Mouse (Mus musculus) thymus, postnatal 25 days (tissue): ENCODE measurements around the gene Pabpn1l.
"Not testable (repeated sequence)": the region's sequence is repeated elsewhere in the genome, so short reads cannot be mapped to it uniquely, and the experiment has no call there.

ENCODE experiments used
- DNase-seq: peaks from one replicate; pipeline ENCODE4 v3.0.0; 2022

The Pabpn1l gene

DNA sequence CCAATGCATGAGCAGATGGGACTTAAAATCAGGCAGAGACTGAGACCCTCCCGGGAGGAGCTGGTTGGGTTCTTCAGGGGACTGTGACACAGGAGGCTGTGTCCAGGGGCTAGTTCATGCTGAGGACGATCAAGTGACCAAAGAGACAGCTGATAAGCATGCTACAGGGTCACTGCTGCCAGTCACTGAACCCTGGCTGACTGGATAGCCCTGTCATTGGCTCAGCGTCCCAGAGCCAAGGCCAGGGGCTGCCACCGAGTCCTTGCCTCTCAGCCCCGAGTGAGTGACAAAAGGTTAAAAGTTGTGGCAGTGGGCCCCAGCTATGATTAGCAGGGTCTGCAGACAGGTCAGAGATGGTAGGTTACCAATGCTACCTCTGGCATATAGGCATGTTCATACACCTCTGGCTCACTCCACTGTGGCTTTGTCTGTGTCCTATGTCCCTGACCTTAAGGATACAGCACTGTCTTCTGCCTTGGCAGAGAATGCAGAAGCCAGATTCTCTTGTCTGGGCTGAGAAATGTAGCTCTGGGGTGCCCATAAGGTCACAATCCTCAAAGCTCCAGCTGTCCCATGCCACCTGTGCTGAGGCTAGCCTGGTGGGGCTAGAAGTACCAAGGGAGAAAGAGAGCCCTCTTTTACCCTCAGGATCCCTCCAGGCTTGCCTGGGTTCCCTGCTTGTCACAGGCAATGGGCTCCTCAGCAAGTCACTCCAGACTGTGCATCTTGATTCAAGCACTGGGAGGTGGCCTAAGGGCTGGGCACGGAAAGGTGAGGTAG is 21.8 kb upstream of the Pabpn1l start:
- DNase-seq, result no peak

- no peak for DNase-seq
Observed at GRCm38 (mm10) chr8:122642071-122642470, 19.5 kb upstream of the Pabpn1l start.

- no peak for DNase-seq
Observed at GRCm38 (mm10) chr8:122641406-122641805, 18.9 kb upstream of the Pabpn1l start.

DNA sequence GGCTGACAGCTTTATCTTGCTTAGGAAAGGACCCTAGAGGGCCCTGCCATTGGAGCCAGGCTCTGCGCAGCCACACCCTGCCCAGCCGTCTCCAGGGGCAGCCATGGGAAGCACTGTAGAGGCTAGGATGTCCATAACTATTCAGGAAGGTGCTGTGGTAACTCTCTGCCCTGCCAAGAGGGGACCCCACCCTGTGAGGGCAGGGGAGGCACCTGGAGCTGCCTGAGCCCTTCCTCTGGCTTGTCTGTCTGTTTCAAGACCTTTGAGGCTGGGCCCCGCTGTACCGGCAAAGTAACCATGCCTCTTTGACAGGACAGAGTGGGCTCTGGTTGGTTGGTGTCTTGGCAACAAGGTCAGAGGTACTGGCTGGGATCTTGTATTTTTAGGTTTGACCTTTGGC is 18.3 kb upstream of the Pabpn1l start:
- DNase-seq, result no peak

DNA sequence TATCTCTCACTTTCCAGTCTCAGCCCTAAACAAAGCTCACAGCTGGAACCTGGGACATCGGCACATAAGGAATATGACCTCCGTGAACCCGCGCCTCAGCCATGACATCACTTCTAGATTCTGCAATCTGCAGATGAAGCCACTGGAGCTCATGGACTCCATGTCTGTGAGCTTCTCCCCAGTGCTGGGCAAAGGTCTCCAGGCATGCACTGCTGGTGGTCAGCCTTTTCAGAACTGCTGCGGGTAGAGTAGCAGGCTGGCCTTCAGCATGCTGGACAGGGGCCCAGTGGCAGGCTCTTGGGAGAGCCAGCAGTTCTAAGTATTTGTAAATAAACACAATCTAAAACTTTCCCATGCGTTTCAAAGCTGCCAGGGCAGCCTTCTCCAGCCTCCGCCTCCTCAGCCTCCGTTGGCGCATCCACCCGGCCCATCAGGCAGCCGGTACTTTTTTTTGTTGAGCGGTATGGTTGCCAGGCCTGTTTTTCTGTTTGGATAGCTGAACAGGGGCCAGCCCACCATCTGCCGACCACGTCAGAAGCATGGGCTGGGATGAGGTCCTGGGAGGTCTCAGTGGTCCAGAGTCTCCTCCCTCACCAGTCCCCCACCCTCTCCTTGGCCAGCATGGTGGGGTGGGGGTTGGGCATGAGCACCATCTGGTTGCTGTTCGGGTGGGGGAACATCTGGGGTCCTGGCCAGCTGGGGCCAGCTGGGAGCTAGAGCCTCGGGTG is 17.1 kb upstream of the Pabpn1l start:
- no peak for DNase-seq

DNA sequence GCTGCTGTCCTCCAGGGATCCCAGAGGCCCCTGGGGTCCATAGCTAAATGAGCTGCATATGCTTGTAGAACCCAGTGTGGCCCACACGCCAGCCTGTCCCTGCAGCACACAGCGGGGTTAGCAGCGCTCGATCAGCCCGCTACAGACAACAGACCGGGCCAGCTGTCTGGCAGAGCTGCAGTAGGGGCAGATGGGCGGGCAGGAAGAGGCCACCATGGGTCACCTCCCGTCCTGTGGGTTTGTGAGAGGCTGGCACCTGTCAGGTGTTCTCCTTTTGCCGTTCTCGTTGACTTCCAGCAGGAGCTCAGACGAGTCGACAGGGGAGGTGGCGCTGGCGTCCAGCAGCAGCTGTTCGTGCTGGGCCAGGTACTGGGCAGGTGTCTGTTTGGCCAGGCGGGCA is 16.1 kb upstream of the Pabpn1l start:
- DNase-seq, result no peak

DNA sequence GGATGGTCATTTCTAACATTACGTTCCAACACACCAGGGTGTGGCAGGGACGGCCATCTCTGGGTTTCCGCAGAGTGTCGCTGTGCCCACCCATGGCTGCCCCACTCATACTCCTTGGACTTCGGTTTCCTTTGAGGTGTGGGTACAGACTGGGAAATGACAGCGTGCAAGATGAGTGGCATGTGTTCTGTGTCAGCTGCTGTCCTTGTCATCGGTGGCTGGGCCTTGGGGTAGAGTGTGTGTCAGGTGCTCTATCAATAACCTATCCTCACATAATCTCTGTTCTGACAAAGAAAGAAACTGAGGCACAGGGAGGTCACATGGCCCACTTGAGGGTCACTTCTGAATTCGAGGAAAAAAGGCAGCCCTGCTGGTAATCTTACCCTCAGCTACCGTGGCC is 14.7 kb upstream of the Pabpn1l start:
- no peak for DNase-seq

DNA sequence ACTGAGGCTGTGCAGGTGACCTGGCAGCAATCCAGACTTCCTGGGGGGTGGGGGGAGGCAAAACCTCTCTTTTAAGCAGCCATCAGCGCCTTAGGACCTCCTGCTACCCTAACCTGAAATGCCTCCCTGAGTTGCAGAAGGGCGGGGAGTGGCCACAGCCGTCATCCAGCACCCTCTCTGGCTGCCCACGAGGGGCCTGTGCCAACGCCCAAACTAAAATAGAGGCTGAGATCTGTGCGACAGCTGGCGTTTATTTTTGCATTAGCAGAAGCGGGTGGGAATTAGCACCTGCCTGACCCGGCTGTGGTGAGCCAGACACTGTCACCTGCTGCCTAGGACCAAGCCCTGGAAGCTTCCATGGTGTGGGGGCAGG is 14.2 kb upstream of the Pabpn1l start:
- no peak for DNase-seq

- DNase-seq, result no peak
Observed at GRCm38 (mm10) chr8:122635878-122636802, 13.6 kb upstream of the Pabpn1l start.

DNA sequence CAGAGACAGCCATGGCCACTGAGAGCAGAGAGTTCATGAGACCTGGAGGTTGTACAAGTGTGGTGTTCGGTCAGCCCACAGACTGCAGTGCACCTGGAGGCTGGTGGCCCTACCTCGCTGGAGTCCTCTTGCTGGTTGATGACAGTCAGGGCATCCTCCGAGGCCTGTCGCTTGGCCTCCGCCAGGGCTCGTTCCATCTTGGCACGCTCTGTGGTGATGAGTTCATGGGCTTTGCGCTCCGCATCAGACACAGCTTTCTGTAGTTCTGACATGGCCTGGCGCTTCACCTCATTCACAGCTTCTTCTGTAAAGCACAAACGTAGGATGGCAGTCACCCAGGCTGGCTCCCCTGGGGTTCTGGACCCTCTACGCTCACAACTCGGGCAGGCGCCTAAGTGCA is 10.7 kb upstream of the Pabpn1l start:
- no peak for DNase-seq

GRCm38 (mm10) chr8:122632134-122632533 is 9.6 kb upstream of the Pabpn1l start:
- not testable (repeated sequence) for DNase-seq

- no peak for DNase-seq
Observed at GRCm38 (mm10) chr8:122630696-122631095, 8.2 kb upstream of the Pabpn1l start.

GRCm38 (mm10) chr8:122629388-122629787 is 6.8 kb upstream of the Pabpn1l start:
- no peak for DNase-seq

- DNase-seq, result peak; percentile 16
Observed at GRCm38 (mm10) chr8:122626896-122627295, 4.4 kb upstream of the Pabpn1l start.

GRCm38 (mm10) chr8:122625811-122626210 is 3.3 kb upstream of the Pabpn1l start:
- DNase-seq, result no peak

DNA sequence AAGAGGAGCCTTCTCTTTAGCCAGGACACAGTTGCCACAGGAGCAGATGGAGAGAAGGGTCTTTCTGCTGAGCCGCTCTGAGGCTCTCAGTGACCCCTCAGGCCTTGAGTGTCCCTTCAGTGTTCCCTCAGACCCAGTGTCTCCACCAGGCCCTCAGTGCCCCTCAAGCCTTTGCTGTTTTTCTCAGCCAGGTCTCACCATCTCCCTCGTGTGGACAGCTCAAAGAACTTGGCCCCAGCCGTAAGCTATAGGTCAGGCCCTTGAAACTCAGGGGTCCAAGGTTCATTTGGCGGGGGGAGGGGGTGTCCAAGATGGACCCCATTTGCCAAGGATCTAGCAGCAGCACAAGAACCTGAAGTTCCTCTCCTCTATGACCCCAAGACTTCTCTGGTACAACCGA is 2.1 kb upstream of the Pabpn1l start:
- DNase-seq, result no peak

DNA sequence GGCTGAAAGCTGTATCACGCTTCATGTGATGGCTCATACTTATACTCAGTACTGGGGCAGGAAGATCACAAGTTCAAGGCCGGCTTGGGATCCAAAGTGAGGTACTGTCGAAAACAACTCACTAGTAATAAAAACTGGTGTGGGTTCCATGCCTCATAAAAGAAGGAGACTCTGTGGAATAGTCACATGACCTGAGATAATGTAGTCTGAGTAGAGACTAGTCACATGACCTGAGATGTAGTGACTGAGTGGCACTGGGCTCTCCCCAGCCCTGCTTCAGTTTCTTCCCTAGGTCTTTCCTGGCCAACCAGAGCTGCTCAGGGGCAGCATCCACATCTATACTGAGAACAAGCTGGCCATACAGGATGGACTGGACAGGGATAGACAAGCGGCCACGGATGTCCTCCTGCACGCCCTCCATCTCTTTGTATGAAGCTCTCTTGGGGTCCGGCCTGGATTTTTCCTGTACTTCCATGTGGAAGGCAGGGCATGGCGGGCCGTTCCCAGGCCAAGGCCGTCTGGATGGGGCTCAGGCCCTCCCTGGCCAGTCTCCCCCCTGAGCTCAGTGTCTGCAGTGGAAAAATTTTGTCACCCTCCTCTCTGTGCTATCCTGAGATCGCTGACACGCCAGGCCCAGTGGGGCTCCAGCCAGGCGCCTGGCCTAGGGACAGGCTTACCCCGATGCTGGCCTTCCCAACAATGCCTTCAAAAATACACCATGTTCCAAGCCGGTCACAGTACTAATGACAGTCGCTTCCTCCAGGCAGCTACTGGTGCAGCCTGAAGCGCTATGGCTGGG is 1.5 kb upstream of the Pabpn1l start:
- DNase-seq, result no peak

- no peak for DNase-seq
Observed at GRCm38 (mm10) chr8:122620446-122620845, 2.1 kb downstream of the Pabpn1l start.

DNA sequence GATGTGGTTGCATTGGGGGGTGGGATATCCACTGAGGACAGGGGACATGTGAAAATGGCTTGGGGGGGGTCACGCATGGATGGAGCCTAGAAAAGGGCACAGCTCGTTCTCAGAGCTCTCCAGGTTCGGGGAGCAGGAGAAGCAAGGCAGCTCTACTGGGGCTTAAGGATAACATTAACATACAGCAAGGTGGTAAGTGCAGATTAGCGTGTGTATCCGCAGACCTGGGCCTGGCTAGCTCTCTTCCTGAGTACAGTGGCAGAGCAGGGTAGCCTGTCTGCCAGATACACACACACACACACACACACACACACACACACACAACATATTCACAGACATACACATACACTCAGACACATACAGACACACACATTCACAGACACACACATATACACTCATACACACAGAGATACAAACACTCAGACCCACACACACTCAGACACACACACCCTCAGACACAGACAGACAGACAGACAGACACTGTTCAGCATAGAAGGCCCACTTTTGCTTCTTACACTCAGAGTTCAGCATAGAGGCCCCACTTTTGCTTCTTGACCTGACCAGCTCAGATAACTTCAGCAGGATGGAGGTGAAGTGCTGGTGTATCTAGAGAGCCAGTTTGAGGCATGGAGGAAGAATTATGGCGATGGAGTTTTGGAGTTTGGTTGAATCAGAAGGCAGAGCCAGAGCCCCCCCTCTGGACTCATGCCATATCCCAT is 3.7 kb downstream of the Pabpn1l start:
- no peak for DNase-seq

GRCm38 (mm10) chr8:122617947-122618546 is 4.5 kb downstream of the Pabpn1l start:
- DNase-seq, result peak; percentile 81

DNA sequence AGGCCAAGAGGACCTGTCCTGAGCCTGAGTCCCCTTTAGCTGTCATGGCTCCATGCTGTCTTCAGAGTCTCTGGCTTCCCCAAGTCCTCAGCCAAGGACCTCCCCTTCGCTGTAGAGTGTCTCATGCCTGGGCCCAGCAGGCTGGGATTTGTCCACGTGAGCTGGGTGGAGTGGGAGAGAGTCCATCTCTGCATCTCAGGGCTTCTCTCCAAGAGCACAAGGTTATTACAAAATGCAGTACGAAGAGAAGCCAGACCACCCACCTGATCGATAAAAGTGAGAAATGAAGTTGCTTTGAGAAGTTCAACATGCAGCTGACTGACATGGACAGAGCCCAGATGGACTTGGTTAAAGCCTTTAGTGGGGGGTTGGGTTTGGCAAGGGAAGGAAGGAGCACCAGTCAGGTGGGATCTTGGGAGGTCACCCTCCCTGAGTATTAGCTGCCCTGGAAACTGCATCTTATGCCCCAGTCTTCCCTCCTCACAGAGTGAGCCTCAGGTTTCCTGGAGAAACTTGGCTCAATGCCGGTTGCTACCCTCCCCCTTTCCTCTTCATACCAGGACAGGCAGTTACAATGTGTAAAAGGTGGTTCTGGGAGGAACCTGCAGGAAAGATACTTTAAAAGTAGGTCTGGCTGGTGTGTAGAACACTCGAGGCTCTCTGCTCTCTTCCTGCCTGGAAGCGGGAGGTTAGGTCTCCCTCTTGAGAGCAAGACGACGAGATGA is 6.2 kb downstream of the Pabpn1l start:
- no peak for DNase-seq
